Mouse (Mus musculus) mature B cell (primary cell): ENCODE data around the gene Steap4.
"Not testable (repeated sequence)": the region's sequence is repeated elsewhere in the genome, so short reads cannot be mapped to it uniquely, and the experiment has no call there.

Source experiments
- in situ Hi-C: fragments of 300-500 bp; cut with MboI; formaldehyde crosslinking; loops from 2 replicates; pipeline ENCODE4 v1.14.3; 2019

The Steap4 gene

DNA sequence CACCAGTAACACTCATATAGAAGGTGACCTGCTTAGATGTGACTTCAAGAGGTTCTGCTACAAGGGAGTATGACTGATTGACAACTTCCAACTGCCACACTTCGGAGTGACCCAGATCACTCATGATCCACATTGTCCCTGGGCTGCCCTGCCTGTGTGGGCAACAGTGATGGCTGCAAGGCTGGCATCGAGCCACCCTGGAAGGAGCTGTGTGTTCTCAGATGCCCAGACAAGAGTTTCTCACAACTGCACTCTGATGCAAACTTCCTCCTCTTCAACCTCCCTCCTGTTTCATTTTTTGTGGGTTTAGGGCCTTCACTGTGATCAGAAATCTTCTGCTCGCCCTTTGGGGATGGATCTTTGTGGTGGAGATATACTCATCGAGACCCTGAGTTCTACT, 28.2 kb downstream of the Steap4 start:
- in situ Hi-C loops = no loop called here

DNA sequence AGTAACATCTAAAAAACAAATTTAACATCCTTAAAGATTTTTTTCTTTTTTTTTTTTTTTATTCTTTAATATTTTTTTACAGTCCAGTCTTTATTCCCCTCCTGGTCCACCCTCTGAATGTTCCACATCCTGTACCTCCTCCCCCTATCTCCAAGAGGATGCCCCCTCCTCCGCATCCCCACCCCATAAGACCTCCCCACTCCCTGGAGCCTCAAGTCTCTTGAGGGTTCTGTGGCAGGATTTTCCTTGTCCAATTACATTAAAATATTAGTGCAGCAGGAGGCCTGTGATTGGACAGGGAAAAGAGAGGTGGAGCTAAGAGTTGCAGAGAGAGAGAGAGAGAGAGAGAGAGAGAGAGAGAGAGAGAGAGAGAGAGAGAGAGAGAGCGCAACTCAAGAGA, 31.4 kb downstream of the Steap4 start:
- in situ Hi-C loops = not testable (repeated sequence)

DNA sequence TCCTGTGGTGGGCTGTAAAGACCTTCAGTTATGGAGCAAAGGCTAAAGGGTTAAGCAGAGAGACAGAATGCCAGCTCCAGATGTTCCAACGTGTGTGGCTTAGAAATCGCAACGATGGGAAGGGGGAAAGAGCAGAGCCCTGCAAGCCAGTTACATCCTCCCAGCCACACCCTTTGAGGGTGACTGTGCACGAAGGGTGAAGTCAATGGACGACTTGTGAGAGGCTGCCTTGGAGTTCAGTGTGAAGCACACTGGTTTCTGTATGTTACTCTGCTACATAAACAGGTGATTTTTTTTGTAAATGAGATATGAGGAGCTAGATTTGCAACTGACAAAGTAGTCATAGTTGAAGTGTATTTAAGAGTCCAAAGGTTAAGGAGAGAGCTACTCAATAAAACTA, 33.5 kb downstream of the Steap4 start:
- in situ Hi-C loops = no loop called here

GRCm38 (mm10) chr5:7995288-7995897, 35.1 kb downstream of the Steap4 start:
- in situ Hi-C loops = no loop called here

- in situ Hi-C loops = no loop called here
Measured at GRCm38 (mm10) chr5:7996401-7997044, 36.3 kb downstream of the Steap4 start.

DNA sequence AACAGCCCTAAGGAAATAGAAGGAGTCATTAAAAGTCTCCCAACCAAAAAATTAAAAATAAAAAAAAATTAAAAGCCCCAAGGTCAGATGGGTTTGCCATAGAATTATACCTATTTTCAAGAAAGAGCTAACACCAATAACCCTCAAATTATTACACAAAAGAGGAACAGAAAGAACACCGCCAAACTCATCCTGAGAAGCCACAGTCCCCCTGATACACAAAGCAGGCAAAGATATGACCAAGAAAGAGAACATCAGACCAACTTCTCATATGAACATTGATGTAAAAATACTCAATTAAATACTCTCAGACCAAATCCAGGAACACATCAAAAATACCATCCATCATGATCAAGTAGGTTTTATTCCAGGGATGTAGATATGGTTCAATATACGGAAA, 36.8 kb downstream of the Steap4 start:
- in situ Hi-C loops = no loop called here

GRCm38 (mm10) chr5:8000466-8000865, 40.2 kb downstream of the Steap4 start:
- in situ Hi-C loops = no loop called here

DNA sequence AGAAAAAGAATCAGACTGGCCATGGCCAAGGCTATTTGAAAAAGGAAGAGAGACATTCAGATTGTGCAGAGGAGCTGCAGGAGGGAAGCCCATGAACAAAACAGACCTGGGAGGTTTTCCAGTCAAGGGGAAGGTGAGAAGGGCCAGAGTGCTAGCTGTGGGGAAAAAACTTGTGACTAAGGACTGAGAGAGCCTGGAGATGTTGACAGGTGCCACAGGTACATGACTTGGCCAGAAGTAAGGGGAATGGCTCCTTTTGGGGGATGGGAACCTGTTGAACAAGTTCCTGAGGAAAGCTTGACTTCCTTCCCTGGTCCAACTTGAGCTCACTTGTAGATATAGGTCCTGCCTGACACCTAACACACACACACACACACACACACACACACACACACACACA, 42.6 kb downstream of the Steap4 start:
- in situ Hi-C loops = no loop called here

GRCm38 (mm10) chr5:8013276-8013675, 53.0 kb downstream of the Steap4 start:
- in situ Hi-C loops = no loop called here
